Mouse (Mus musculus): ENCODE results near the gene Slit1. TPM values are rescaled to one million over a fixed set of nuclear protein-coding genes. Genes with fewer than 3 reads are reported as not detected.

The Slit1 gene
- total RNA-seq, 2 experiments from 2014 or later, result 95.2 to 96.3 TPM

DNA sequence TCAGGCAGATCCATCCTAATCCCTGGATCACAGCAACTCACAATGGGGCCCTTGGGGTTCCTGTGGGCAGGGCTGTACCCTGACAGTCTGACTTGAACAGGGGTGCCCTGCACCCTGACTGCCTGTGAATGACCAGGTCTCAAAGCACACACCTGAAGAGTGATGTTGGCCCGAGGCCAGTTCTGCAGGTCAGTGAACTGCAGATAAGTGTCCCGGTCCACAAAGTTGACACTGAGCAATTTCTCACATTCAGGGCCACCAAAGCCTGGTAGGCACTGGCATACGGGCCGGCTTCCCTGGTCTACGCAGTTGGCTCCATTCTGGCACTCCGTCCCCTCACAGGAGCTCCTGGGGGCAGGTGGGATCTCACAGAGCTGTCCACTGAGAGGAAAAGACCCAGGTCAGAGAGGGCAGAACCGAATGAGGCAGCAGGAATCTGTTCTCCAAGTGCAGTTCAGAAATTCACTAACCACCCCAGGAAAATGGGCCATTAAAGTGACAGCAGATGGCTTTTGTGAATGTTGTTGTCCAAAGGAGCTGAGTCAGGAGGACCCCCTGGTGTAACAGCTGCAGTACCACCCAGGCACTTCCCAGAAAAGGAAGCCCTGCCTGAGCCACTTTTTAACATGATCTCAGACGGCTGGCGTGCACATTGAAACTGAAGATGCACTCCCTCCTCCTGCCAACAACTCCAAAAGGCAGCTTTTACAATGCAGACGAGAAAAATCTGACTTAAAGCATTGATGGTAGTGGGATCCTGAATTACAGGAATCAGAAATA is 137.1 kb downstream of the Slit1 start:
- DNase-seq (ENCODE audit: low spot score in 2 of 2), result no peak

DNA sequence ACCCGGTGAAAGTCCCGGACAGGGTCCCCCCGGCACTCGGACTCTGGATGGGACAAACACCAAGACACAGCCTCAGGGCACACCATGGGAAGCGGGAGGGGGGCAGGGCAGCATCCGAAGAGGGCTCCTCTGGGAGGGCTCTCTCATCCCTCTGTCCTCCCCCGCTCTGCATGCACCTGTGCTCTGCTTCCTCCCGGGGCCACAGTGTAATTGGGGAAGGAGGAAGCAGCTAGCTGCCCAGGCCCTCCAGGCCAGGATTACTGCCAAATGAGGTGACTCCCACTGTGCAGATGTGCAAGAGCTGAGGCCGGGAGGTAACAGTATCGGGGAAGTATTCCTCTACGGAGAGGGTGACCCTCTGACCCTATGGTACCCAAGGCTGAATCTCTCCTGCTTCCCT is 142.8 kb downstream of the Slit1 start:
- no peak for DNase-seq (ENCODE audit: low spot score in 2 of 2)

- no peak for DNase-seq (ENCODE audit: low spot score in 2 of 2)
These were observed 146.1 kb downstream of the Slit1 start for GRCm38 (mm10) chr19:41597170-41597894.

DNA sequence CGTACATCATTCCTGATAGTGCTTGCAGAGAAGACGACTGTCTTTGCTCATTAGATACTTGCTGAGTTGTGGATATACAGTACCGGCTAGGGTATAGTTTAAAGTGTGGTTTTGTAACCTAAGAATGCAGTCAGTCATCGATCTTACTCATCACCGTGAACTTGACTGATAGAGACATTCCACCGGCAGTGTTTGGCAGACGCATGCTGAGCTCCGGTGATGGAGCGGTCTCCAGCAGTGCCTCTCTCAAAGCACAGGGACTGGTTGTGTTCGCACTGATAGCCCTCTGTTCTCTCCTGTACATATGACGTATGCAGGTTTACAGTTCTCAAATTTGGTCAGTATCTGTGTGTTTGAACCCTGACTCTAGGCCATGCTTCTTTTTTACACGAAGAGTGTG is 151.7 kb downstream of the Slit1 start:
- no peak for DNase-seq (ENCODE audit: low spot score in 2 of 2)

- peak in 1 of 2 experiments; percentile 7 for DNase-seq (ENCODE audit: low spot score in 2 of 2)
These were observed 153.8 kb downstream of the Slit1 start for GRCm38 (mm10) chr19:41589681-41590080.

DNA sequence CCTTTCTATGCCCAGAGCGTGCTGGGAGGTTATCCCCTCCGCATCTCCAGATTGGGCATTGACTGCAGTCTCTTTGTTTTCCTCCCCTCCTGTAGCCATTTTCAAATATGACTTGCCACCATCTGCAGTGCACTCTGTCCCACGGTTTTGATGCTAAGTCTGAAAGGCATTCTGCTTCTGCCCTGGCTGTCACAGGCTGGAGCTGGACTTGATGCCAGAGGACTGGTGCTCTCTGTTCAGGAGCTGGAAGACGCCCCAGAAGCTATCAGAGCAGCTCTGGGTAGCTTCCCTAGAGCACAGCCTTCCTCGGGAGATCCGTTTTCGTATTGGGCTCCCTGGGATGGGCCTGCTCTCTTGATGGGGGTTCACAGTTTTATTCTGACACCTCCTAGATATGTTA is 154.4 kb downstream of the Slit1 start:
- DNase-seq (ENCODE audit: low spot score in 2 of 2), result peak in 1 of 2 experiments; percentile 13

GRCm38 (mm10) chr19:41587431-41588222 is 155.8 kb downstream of the Slit1 start:
- no peak for DNase-seq (ENCODE audit: low spot score in 2 of 2)

- DNase-seq (ENCODE audit: low spot score in 2 of 2), result no peak
These were observed 156.7 kb downstream of the Slit1 start for GRCm38 (mm10) chr19:41586752-41587151.

GRCm38 (mm10) chr19:41582918-41583514 is 160.4 kb downstream of the Slit1 start:
- DNase-seq (ENCODE audit: low spot score in 2 of 2), result no peak

GRCm38 (mm10) chr19:41581706-41582420 is 161.6 kb downstream of the Slit1 start, which contains the start of gene Gm340:
Gene Gm340 (plus strand): TSS chr19:41582370.
- DNase-seq (ENCODE audit: low spot score in 2 of 2), result peak in 1 of 2 experiments; percentile 7

- peak in 1 of 2 experiments; percentile 40 for DNase-seq (ENCODE audit: low spot score in 2 of 2)
These were observed 164.0 kb downstream of the Slit1 start for GRCm38 (mm10) chr19:41579311-41579920.

DNA sequence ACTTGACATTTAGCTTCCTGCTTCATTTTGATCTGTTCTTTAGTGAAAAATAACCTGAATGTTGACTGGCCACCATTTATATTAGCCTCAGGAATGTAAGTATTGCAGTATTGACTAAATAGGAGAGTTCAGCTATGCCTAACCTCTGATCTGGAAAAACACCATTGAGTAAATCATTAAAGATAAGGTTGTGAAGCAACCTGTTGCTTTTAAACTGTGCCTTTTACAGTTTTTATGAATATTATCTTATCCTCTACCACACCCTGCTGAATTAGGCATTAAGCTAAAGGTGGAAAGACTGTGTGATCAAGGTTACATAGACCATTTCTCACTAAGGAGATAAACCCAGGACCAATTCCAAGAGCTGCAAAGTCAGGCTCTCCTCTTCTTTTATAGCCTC is 165.9 kb downstream of the Slit1 start:
- DNase-seq (ENCODE audit: low spot score in 2 of 2), result no peak

DNA sequence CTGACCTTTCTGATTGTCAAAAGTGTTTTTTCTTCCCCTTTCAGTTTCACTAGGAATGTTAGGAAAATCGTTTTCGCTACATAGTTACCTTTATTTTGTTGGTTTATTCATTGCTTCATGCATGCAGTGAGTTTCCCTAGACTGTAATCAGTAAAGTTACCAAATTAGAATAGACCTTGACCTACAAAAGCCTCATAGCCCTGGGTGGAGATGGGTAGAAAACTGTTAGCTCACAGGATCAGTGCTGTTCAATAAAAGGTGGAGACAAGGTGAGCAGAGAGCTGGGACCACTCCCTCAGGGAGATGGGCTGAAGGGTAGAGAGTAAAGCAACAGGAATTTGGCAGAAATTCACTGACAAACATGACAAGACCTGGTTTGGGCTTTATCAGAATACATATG is 169.8 kb downstream of the Slit1 start:
- no peak for DNase-seq (ENCODE audit: low spot score in 2 of 2)

GRCm38 (mm10) chr19:41568791-41569190 is 174.7 kb downstream of the Slit1 start:
- no peak for DNase-seq (ENCODE audit: low spot score in 2 of 2)

DNA sequence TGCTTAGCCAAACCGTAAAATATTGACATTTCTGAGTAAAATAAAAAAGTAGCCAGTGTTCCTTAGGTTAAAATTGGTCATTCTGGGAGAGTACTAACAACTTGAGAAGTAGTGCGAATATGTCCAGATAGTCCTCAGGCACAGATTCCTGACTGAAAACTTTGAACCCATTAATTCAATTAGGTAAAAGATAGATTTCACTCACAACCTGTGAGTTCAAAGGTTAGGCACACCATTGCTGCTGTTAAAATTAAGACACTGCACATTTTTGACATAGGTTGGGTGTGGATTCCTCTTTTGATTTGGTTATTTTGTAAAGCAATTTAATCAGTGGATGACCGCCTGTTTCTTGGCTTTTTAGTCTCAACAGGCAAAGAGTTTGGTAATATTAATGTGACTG is 182.6 kb downstream of the Slit1 start:
- no peak for DNase-seq (ENCODE audit: low spot score in 2 of 2)

DNA sequence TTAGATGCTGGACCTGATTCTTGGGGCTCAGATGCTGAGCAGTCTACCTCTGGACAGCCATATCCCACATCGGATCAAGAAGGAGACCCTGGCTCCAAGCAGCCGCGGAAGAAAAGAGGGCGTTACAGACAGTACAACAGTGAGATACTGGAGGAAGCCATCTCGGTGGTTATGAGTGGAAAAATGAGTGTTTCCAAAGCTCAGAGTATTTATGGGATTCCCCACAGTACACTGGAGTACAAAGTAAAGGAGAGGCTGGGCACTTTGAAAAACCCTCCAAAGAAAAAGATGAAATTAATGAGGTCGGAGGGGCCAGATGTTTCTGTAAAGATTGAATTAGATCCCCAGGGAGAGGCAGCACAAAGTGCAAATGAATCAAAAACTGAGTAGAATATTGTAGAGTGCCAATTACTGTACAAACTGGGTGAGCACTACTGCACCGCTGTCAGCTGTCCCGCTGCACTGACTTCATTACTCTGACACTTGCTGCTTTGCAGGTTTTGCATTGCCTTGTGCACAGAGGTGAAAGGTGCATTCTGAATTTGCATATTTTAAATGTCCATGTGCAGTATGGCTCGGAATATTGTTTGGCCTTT is 184.5 kb downstream of the Slit1 start:
- DNase-seq (ENCODE audit: low spot score in 2 of 2), result no peak

- no peak for DNase-seq (ENCODE audit: low spot score in 2 of 2)
These were observed 186.0 kb downstream of the Slit1 start for GRCm38 (mm10) chr19:41557491-41557890.

DNA sequence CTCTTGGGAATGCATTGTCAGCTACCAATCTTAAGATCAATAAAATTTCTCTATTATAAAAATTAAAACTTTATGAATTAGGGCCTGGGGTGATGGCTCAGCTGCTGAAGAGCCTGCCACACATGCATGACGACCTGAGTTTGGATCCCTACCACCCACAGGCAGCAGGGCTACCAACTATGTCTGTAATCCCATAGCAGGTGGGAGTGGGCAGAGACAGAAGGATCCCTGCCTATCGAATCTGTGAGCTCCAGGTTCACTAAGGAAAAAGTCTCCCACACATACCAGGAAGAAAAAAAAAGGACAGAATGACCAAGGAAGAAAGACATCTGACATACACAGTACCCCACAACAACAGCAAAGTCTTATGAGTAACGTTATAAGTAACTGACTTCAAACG is 186.5 kb downstream of the Slit1 start:
- DNase-seq (ENCODE audit: low spot score in 2 of 2), result no peak
